Mouse (Mus musculus): ENCODE results near the gene Ddx54. TPM values are rescaled to one million over a fixed set of nuclear protein-coding genes. Genes with fewer than 3 reads are reported as not detected.

The Ddx54 gene
- polyA plus RNA-seq, 1 experiment: 49.9 TPM

DNA sequence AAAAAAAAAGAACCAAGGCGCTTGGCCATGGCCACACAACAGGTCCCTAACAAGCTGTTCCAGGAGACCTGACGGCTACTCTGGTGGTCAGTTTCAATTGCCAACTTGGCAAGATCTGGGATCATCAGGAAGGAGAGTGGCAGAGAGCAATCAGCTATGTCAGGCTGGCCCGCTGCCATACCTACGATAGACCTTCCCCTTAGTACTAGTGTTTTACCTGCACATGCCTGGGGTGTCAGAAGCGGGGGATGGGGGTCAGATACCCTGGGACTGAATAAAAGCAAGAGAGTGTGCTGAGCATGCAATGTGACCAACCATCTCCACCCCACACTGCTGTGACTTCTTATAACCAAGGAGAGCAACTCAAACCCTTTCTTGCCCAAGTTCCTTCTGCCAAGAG, 1.6 kb upstream of the Ddx54 start:
- no peaks in the 10 kb centered on the region for H3K27me3 ChIP-seq (ENCODE audit: control insufficient read depth, insufficient read depth, low read length, poor library complexity, severe bottlenecking)
- H3K9ac ChIP-seq (ENCODE audit: low read depth, poor library complexity, severe bottlenecking): no peak overlapping the region
- TF ChIP-seq EP300 (IDR thresholded peaks at IDR 0.05; ENCODE audit: insufficient read depth, low read depth, low read length): no peak
- TF ChIP-seq CTCF (IDR thresholded peaks at IDR 0.05; ENCODE audit: low read depth, low read length): no peak
- no peak for TF ChIP-seq POLR2A (IDR thresholded peaks at IDR 0.05; ENCODE audit: insufficient read depth, low read length)
- H3K9me3 ChIP-seq (replicated peaks; ENCODE audit: control insufficient read depth, insufficient read depth, low read length, poor library complexity, severe bottlenecking): no peaks in the 10 kb centered on the region
- H3K36me3 ChIP-seq (ENCODE audit: control insufficient read depth, insufficient read depth, low read length, poor library complexity, severe bottlenecking): no peaks in the 10 kb centered on the region
- no peak overlapping the region for H3K27ac ChIP-seq (ENCODE audit: insufficient read depth, low read length)
- H3K4me3 ChIP-seq (ENCODE audit: low read depth, low read length): no peak overlapping the region
- peaks cover 3% of the 10 kb centered on the region for H3K4me1 ChIP-seq (ENCODE audit: control insufficient read depth, insufficient read depth, low read length)

DNA sequence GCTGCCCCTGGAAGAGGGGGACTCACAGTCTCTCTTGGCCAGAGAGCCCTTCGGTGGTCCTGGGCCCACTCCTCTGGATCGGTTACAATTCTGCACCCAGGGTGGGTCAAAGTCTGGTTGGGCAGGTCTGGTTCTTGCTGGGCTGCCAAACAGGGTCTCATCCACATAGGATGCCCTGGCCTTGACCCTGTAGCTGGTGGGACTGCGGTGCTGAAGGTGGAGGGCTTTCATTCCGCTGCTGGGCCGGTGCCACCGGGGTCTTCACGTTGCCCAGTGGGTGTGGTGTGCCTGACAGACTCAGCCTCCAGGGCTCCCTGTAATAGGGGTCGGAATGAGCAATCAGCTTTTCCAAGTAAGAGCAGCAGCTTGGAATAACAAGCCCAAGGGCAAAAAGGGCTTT, 1.1 kb upstream of the Ddx54 start:
- H3K36me3 ChIP-seq (ENCODE audit: control insufficient read depth, insufficient read depth, low read length, poor library complexity, severe bottlenecking): no peaks in the 10 kb centered on the region
- H3K27ac ChIP-seq (ENCODE audit: insufficient read depth, low read length): no peak overlapping the region
- no peaks in the 10 kb centered on the region for H3K27me3 ChIP-seq (ENCODE audit: control insufficient read depth, insufficient read depth, low read length, poor library complexity, severe bottlenecking)
- peak overlapping the region; percentile 24 for H3K9ac ChIP-seq (ENCODE audit: low read depth, poor library complexity, severe bottlenecking)
- TF ChIP-seq CTCF (IDR thresholded peaks at IDR 0.05; ENCODE audit: low read depth, low read length): no peak
- peak overlapping the region; percentile 76 for H3K4me3 ChIP-seq (ENCODE audit: low read depth, low read length)
- H3K9me3 ChIP-seq (replicated peaks; ENCODE audit: control insufficient read depth, insufficient read depth, low read length, poor library complexity, severe bottlenecking): no peaks in the 10 kb centered on the region
- no peaks in the 10 kb centered on the region for H3K4me1 ChIP-seq (ENCODE audit: control insufficient read depth, insufficient read depth, low read length)

DNA sequence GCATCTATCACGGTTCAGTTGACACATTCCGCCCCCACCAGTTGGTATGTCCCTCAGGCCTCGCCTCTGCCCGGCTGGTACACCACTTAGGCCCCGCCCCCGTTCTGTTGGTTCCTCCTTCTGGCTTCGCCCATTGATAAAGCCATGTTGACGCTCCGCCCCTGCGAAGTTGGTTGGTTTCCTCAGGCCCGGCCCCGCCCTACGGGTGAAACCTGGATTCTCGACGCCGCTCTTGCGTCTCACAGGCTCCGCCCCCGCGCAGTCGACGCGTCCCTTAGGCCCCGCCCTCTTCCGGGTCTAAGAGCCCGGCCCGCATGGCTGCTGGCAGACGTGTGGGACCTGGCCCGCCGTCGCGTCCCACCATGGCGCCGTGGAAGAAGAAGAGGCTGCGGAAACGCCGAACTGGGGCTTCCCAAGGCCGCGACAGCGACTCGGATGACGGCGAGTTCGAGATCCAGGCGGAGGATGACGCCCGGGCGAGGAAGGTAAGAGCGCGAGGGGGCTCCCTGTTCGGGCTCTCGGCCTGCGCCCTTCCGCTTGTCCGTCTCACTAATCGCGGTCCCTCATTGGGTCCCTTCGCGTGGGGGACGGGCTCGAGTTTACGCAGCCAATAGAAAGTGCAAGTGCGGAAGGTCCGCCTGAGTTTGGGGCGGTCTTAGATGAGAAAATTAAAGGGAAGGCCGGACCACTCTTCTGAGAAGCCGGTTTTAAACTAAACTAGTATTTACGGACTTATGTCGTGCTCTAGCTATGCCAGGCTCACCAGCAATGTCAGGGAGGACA, 474 bp downstream of the Ddx54 start:
- peak overlapping the region; percentile 38; the same call in 1 of the 2 replicates for H3K27ac ChIP-seq (ENCODE audit: insufficient read depth, low read length)
- H3K36me3 ChIP-seq (ENCODE audit: control insufficient read depth, insufficient read depth, low read length, poor library complexity, severe bottlenecking): peaks cover 4% of the 10 kb centered on the region

DNA sequence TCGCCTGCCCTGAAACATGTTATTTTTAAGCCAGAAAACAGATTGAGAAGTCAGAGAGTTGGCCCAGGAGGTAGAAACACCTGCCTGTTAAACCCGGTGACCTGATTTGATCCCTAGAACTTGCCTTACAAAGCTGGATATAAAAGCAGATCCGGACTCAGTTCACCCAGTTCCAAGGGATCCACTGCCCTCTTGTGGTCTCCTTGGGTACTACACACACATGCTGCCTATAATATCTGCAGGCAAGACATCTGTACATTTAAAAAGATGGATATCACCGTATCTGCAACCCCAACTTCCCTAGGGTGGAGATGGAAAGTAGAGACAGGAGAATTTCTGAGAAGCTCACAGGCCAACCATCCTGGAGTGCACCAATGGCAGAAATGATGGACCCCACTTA, 3.4 kb downstream of the Ddx54 start:
- no peaks in the 10 kb centered on the region for H3K27me3 ChIP-seq (ENCODE audit: control insufficient read depth, insufficient read depth, low read length, poor library complexity, severe bottlenecking)
- H3K36me3 ChIP-seq (ENCODE audit: control insufficient read depth, insufficient read depth, low read length, poor library complexity, severe bottlenecking): peaks cover 17% of the 10 kb centered on the region
- TF ChIP-seq CTCF (IDR thresholded peaks at IDR 0.05; ENCODE audit: low read depth, low read length) (peak; percentile 26), POLR2A (IDR thresholded peaks at IDR 0.05; ENCODE audit: insufficient read depth, low read length) (no peak)
- no peak overlapping the region for H3K9ac ChIP-seq (ENCODE audit: low read depth, poor library complexity, severe bottlenecking)
- H3K4me1 ChIP-seq (ENCODE audit: control insufficient read depth, insufficient read depth, low read length): peaks cover 7% of the 10 kb centered on the region
- H3K4me3 ChIP-seq (ENCODE audit: low read depth, low read length): no peak overlapping the region
- H3K27ac ChIP-seq (ENCODE audit: insufficient read depth, low read length): no peak overlapping the region
- H3K9me3 ChIP-seq (replicated peaks; ENCODE audit: control insufficient read depth, insufficient read depth, low read length, poor library complexity, severe bottlenecking): no peaks in the 10 kb centered on the region

More for the DNA sequence above, 474 bp downstream of the Ddx54 start:
- Histone ChIP-seq H3K4me1 (ENCODE audit: control insufficient read depth, insufficient read depth, low read length) (no peaks in the 10 kb centered on the region), H3K9me3 (replicated peaks; ENCODE audit: control insufficient read depth, insufficient read depth, low read length, poor library complexity, severe bottlenecking) (no peaks in the 10 kb centered on the region), H3K9ac (ENCODE audit: low read depth, poor library complexity, severe bottlenecking) (peak overlapping the region; percentile 69), H3K4me3 (ENCODE audit: low read depth, low read length) (peak overlapping the region; percentile 98), H3K27me3 (ENCODE audit: control insufficient read depth, insufficient read depth, low read length, poor library complexity, severe bottlenecking) (no peaks in the 10 kb centered on the region)
- TF ChIP-seq POLR2A (IDR thresholded peaks at IDR 0.05; ENCODE audit: insufficient read depth, low read length) (peak; percentile 65), EP300 (IDR thresholded peaks at IDR 0.05; ENCODE audit: insufficient read depth, low read depth, low read length) (no peak)

DNA sequence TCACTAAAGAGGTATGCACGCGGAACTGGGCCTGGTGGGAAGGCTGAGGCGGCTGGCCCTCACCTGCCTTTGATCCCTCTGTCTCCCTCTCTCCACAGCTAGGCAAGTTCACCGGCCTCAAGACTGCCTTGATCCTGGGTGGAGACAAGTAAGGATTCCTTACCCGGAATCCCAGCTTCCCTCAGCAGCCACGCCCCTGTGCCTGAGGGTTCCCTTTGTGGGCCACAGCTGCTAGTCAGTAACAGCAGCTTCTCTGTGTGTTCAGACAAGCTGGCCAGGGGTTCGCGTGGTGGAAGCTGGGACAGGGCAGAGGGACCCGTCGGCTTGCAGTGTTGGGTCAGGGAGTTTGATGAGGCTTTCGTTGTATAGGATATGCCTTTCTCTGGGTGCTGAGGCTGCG, 6.2 kb downstream of the Ddx54 start:
- Histone ChIP-seq H3K27me3 (ENCODE audit: control insufficient read depth, insufficient read depth, low read length, poor library complexity, severe bottlenecking) (no peaks in the 10 kb centered on the region), H3K9ac (ENCODE audit: low read depth, poor library complexity, severe bottlenecking) (no peak overlapping the region), H3K36me3 (ENCODE audit: control insufficient read depth, insufficient read depth, low read length, poor library complexity, severe bottlenecking) (peaks cover 32% of the 10 kb centered on the region), H3K4me3 (ENCODE audit: low read depth, low read length) (no peak overlapping the region), H3K4me1 (ENCODE audit: control insufficient read depth, insufficient read depth, low read length) (peaks cover 8% of the 10 kb centered on the region), H3K27ac (ENCODE audit: insufficient read depth, low read length) (peak overlapping the region; percentile 63), H3K9me3 (replicated peaks; ENCODE audit: control insufficient read depth, insufficient read depth, low read length, poor library complexity, severe bottlenecking) (no peaks in the 10 kb centered on the region)
- TF ChIP-seq EP300 (IDR thresholded peaks at IDR 0.05; ENCODE audit: insufficient read depth, low read depth, low read length) (peak; percentile 72; the same call in 1 of the 2 replicates), POLR2A (IDR thresholded peaks at IDR 0.05; ENCODE audit: insufficient read depth, low read length) (no peak), CTCF (IDR thresholded peaks at IDR 0.05; ENCODE audit: low read depth, low read length) (no peak)

DNA sequence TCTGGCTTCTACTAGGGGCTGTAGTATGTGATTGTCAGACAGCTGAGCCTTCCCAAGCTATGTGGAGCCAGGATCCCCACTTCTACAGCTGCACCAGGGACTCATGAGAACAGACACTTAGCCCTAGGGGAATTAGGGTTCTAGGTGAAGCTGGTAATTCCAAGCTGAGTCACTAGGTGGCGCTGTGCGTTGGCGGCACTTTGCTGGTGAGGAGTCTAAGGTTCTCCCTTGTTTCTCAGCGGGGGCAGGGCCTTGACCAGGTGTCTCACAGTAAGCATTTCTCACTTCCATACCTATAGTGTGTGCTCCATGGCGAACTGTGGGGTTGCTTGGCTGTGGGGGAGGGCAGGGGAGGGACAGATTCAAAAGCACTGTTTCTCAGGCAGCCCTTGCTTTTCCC, 6.7 kb downstream of the Ddx54 start:
- peaks cover 8% of the 10 kb centered on the region for H3K4me1 ChIP-seq (ENCODE audit: control insufficient read depth, insufficient read depth, low read length)
- H3K27ac ChIP-seq (ENCODE audit: insufficient read depth, low read length): peak overlapping the region; percentile 63
- H3K27me3 ChIP-seq (ENCODE audit: control insufficient read depth, insufficient read depth, low read length, poor library complexity, severe bottlenecking): no peaks in the 10 kb centered on the region
- H3K9ac ChIP-seq (ENCODE audit: low read depth, poor library complexity, severe bottlenecking): no peak overlapping the region
- H3K4me3 ChIP-seq (ENCODE audit: low read depth, low read length): no peak overlapping the region
- TF ChIP-seq CTCF (IDR thresholded peaks at IDR 0.05; ENCODE audit: low read depth, low read length): peak; percentile 99
- no peak for TF ChIP-seq EP300 (IDR thresholded peaks at IDR 0.05; ENCODE audit: insufficient read depth, low read depth, low read length)
- TF ChIP-seq POLR2A (IDR thresholded peaks at IDR 0.05; ENCODE audit: insufficient read depth, low read length): no peak
- no peaks in the 10 kb centered on the region for H3K9me3 ChIP-seq (replicated peaks; ENCODE audit: control insufficient read depth, insufficient read depth, low read length, poor library complexity, severe bottlenecking)
- H3K36me3 ChIP-seq (ENCODE audit: control insufficient read depth, insufficient read depth, low read length, poor library complexity, severe bottlenecking): peaks cover 35% of the 10 kb centered on the region

Measured in ES-Bruce4 (cell line).